Mouse (Mus musculus) neural tube, embryonic 15.5 days (tissue): Measurements from ENCODE around the gene Flywch2. TPM values are rescaled to one million over a fixed set of nuclear protein-coding genes. Genes with fewer than 3 reads are reported as not detected.

ENCODE experiments used
- ATAC-seq: fragments of 200-750 bp; cut with Nextera tagmentation; 2 replicates; pipeline ENCODE4 v1.8.0; 2017; ENCODE audit warnings: mild to moderate bottlenecking, moderate TSS enrichment, moderate library complexity; ENCODE audit not compliant: low FRiP score
- H3K27ac ChIP-seq: fragments of 300-500 bp; sonication (generic); replicated peaks from 2 replicates; pipeline ENCODE4 v1.5.1; 2015; ENCODE audit warnings: mild to moderate bottlenecking, inconsistent platforms
- H3K27me3 ChIP-seq: fragments of 300-500 bp; sonication (generic); replicated peaks from 2 replicates; pipeline ENCODE4 v1.6.1; 2015; ENCODE audit warnings: inconsistent platforms
- H3K36me3 ChIP-seq: fragments of 300-500 bp; sonication (generic); 2 replicates; pipeline ENCODE4 v1.6.1; 2015; ENCODE audit warnings: inconsistent platforms
- H3K4me1 ChIP-seq: fragments of 300-500 bp; sonication (generic); 2 replicates; pipeline ENCODE4 v1.6.1; 2015; ENCODE audit warnings: inconsistent platforms
- H3K4me2 ChIP-seq: fragments of 300-500 bp; sonication (generic); 2 replicates; pipeline ENCODE4 v1.6.1; 2015; ENCODE audit warnings: inconsistent platforms, mild to moderate bottlenecking, moderate library complexity
- H3K4me3 ChIP-seq: fragments of 300-500 bp; sonication (generic); replicated peaks from 2 replicates; pipeline ENCODE4 v1.5.1; 2015; ENCODE audit warnings: mild to moderate bottlenecking, inconsistent platforms
- H3K9ac ChIP-seq: fragments of 300-500 bp; sonication (generic); replicated peaks from 2 replicates; pipeline ENCODE4 v1.6.1; 2015; ENCODE audit warnings: mild to moderate bottlenecking, inconsistent platforms
- H3K9me3 ChIP-seq: fragments of 300-500 bp; sonication (generic); replicated peaks from 2 replicates; pipeline ENCODE4 v1.6.1; 2016; ENCODE audit warnings: inconsistent platforms
- WGBS: fragments of 180-500 bp; shearing (Covaris S2); methylation state at CpG from one replicate; pipeline ENCODE4 v1.1.7; 2015; ENCODE audit warnings: mixed read lengths; 5-methylcytosine and 5-hydroxymethylcytosine counted together
- polyA plus RNA-seq: library from polyadenylated mRNA; unstranded; fragments of >200 nt; fragmentation: Nextera tagmentation; extraction: Ambion mirVana; gene quantifications from 2 replicates; pipeline ENCODE4 v1.2.1, GENCODE M21; 2015

The Flywch2 gene
- 74.8 and 94.6 TPM in 2 replicates for polyA plus RNA-seq

- peak; percentile 92 for ATAC-seq
- peaks cover 33% of the 10 kb centered on the region for H3K4me1 ChIP-seq
- H3K4me3 ChIP-seq: peak within 1 kb of the TSS; percentile 72
- no peaks in the 10 kb centered on the region for H3K36me3 ChIP-seq
- H3K27ac ChIP-seq: peak within 1 kb of the TSS; percentile 95
- no peaks in the 10 kb centered on the region for H3K27me3 ChIP-seq
- 1% methylated on average over 43 of the region's 43 CpGs for WGBS
- peak within 1 kb of the TSS; percentile 82 for H3K9ac ChIP-seq
- H3K4me2 ChIP-seq: peak within 1 kb of the TSS; percentile 75
- H3K9me3 ChIP-seq: no peaks in the 10 kb centered on the region
These were observed at the start of gene Flywch2 for GRCm38 (mm10) chr17:23785561-23786471. TSS of gene Flywch2 (minus strand) at chr17:23786081.

- 91% methylated on average over 1 of the region's 1 CpGs for WGBS
- H3K27me3 ChIP-seq: peaks cover 31% of the 10 kb centered on the region
- H3K4me3 ChIP-seq: no peak overlapping the region
- peaks cover 12% of the 10 kb centered on the region for H3K36me3 ChIP-seq
- no peak overlapping the region for H3K9ac ChIP-seq
- no peak overlapping the region for H3K27ac ChIP-seq
- ATAC-seq: no peak
- no peaks in the 10 kb centered on the region for H3K9me3 ChIP-seq
- peaks cover 27% of the 10 kb centered on the region for H3K4me1 ChIP-seq
- H3K4me2 ChIP-seq: no peak overlapping the region
These were observed 45.3 kb upstream of the Flywch2 start for GRCm38 (mm10) chr17:23831201-23831600.

GRCm38 (mm10) chr17:23829064-23829619, 43.3 kb upstream of the Flywch2 start, which contains the start of gene Elob:
TSS of gene Elob (minus strand) at chr17:23829136.
- H3K4me2 ChIP-seq: peak within 1 kb of the TSS; percentile 82
- ATAC-seq: peak; percentile 96
- peak within 1 kb of the TSS; percentile 96 for H3K27ac ChIP-seq
- peak within 1 kb of the TSS; percentile 74 for H3K4me3 ChIP-seq
- no peaks in the 10 kb centered on the region for H3K9me3 ChIP-seq
- H3K9ac ChIP-seq: peak within 1 kb of the TSS; percentile 78
- H3K27me3 ChIP-seq: peaks cover 19% of the 10 kb centered on the region
- peaks cover 32% of the 10 kb centered on the region for H3K36me3 ChIP-seq
- peaks cover 30% of the 10 kb centered on the region for H3K4me1 ChIP-seq
- WGBS: under 1% methylated on average over 20 of the region's 42 CpGs

- Histone ChIP-seq H3K9me3 (no peaks in the 10 kb centered on the region), H3K27ac (peak overlapping the region; percentile 96)
- under 1% methylated on average over 47 of the region's 47 CpGs for WGBS
These were observed 42.6 kb upstream of the Flywch2 start for GRCm38 (mm10) chr17:23828271-23829001.

GRCm38 (mm10) chr17:23825591-23825990, 39.7 kb upstream of the Flywch2 start:
- Histone ChIP-seq H3K4me3 (no peak overlapping the region), H3K27me3 (no peaks in the 10 kb centered on the region), H3K4me1 (peaks cover 30% of the 10 kb centered on the region), H3K9ac (no peak overlapping the region), H3K4me2 (no peak overlapping the region), H3K9me3 (no peaks in the 10 kb centered on the region), H3K27ac (0 out of 2 replicates have a peak overlapping the region, but pooled peaks have one; percentile 5), H3K36me3 (peaks cover 67% of the 10 kb centered on the region)
- 88% methylated on average over 4 of the region's 4 CpGs for WGBS
- ATAC-seq: no peak

More at GRCm38 (mm10) chr17:23828271-23829001, 42.6 kb upstream of the Flywch2 start:
- Histone ChIP-seq H3K9ac (peak overlapping the region; percentile 78), H3K36me3 (peaks cover 39% of the 10 kb centered on the region), H3K4me1 (peaks cover 30% of the 10 kb centered on the region), H3K4me3 (peak overlapping the region; percentile 74), H3K27me3 (peaks cover 12% of the 10 kb centered on the region), H3K4me2 (peak overlapping the region; percentile 82)
- peak; percentile 79 for ATAC-seq

GRCm38 (mm10) chr17:23823614-23824013, 37.7 kb upstream of the Flywch2 start:
- peaks cover 7% of the 10 kb centered on the region; the same call in 1 of the 2 replicates for H3K9me3 ChIP-seq
- H3K4me2 ChIP-seq: no peak overlapping the region
- H3K9ac ChIP-seq: no peak overlapping the region
- H3K27me3 ChIP-seq: no peaks in the 10 kb centered on the region
- peaks cover 25% of the 10 kb centered on the region for H3K4me1 ChIP-seq
- ATAC-seq: no peak
- H3K36me3 ChIP-seq: peaks cover 86% of the 10 kb centered on the region
- no peak overlapping the region for H3K27ac ChIP-seq
- H3K4me3 ChIP-seq: no peak overlapping the region
- 89% methylated on average over 12 of the region's 12 CpGs for WGBS

- no peak for ATAC-seq
- Histone ChIP-seq H3K4me3 (no peak overlapping the region), H3K9me3 (peaks cover 13% of the 10 kb centered on the region; the same call in 1 of the 2 replicates), H3K4me1 (peaks cover 20% of the 10 kb centered on the region), H3K27me3 (no peaks in the 10 kb centered on the region), H3K36me3 (peaks cover 92% of the 10 kb centered on the region), H3K4me2 (no peak overlapping the region), H3K27ac (no peak overlapping the region), H3K9ac (no peak overlapping the region)
- WGBS: 89% methylated on average over 16 of the region's 16 CpGs
These were observed 37.1 kb upstream of the Flywch2 start for GRCm38 (mm10) chr17:23823018-23823417.

- H3K9ac ChIP-seq: no peak overlapping the region
- peaks cover 98% of the 10 kb centered on the region for H3K36me3 ChIP-seq
- peaks cover 18% of the 10 kb centered on the region; the same call in 1 of the 2 replicates for H3K9me3 ChIP-seq
- no peak for ATAC-seq
- no peak overlapping the region for H3K4me2 ChIP-seq
- H3K27me3 ChIP-seq: no peaks in the 10 kb centered on the region
- no peak overlapping the region for H3K4me3 ChIP-seq
- H3K4me1 ChIP-seq: peaks cover 11% of the 10 kb centered on the region
- H3K27ac ChIP-seq: no peak overlapping the region
- WGBS: 91% methylated on average over 6 of the region's 6 CpGs
These were observed 36.2 kb upstream of the Flywch2 start for GRCm38 (mm10) chr17:23822094-23822493.

- H3K9ac ChIP-seq: no peak overlapping the region
- H3K27me3 ChIP-seq: no peaks in the 10 kb centered on the region
- peaks cover 18% of the 10 kb centered on the region; the same call in 1 of the 2 replicates for H3K9me3 ChIP-seq
- H3K36me3 ChIP-seq: peaks cover 99% of the 10 kb centered on the region
- no peak overlapping the region for H3K27ac ChIP-seq
- H3K4me3 ChIP-seq: no peak overlapping the region
- H3K4me1 ChIP-seq: no peaks in the 10 kb centered on the region
- ATAC-seq: no peak
- WGBS: 98% methylated on average over 5 of the region's 5 CpGs
- H3K4me2 ChIP-seq: no peak overlapping the region
These were observed 34.9 kb upstream of the Flywch2 start for GRCm38 (mm10) chr17:23820731-23821130.

GRCm38 (mm10) chr17:23819235-23819634, 33.4 kb upstream of the Flywch2 start:
- no peak overlapping the region for H3K9ac ChIP-seq
- no peak overlapping the region for H3K27ac ChIP-seq
- 97% methylated on average over 25 of the region's 25 CpGs for WGBS
- no peaks in the 10 kb centered on the region for H3K27me3 ChIP-seq
- H3K4me1 ChIP-seq: no peaks in the 10 kb centered on the region
- peaks cover 98% of the 10 kb centered on the region for H3K36me3 ChIP-seq
- no peak for ATAC-seq
- H3K4me3 ChIP-seq: no peak overlapping the region
- peaks cover 24% of the 10 kb centered on the region; the same call in 1 of the 2 replicates for H3K9me3 ChIP-seq
- H3K4me2 ChIP-seq: no peak overlapping the region

- H3K9me3 ChIP-seq: peaks cover 24% of the 10 kb centered on the region; the same call in 1 of the 2 replicates
- H3K27ac ChIP-seq: no peak overlapping the region
- H3K27me3 ChIP-seq: no peaks in the 10 kb centered on the region
- no peak overlapping the region for H3K9ac ChIP-seq
- no peak overlapping the region for H3K4me2 ChIP-seq
- WGBS: 98% methylated on average over 8 of the region's 8 CpGs
- H3K4me3 ChIP-seq: no peak overlapping the region
- ATAC-seq: no peak
- H3K36me3 ChIP-seq: peaks cover 97% of the 10 kb centered on the region
- no peaks in the 10 kb centered on the region for H3K4me1 ChIP-seq
These were observed 32.7 kb upstream of the Flywch2 start for GRCm38 (mm10) chr17:23818579-23818978.
